Mouse (Mus musculus): ENCODE data around the gene Gm49601. TPM values are rescaled to one million over a fixed set of nuclear protein-coding genes. Genes with fewer than 3 reads are reported as not detected.
A peak's percentile ranks its signal among the peaks of the same experiment; 100 is the strongest.

Gene Gm49601
- polyA plus RNA-seq, 1 experiment from 2014 or later: 1.1 TPM

- Histone ChIP-seq H3K4me3 (ENCODE audit: low read depth, low read length) (peak overlapping the region; percentile 46), H3K4me2 (ENCODE audit: low read depth, low read length) (peak overlapping the region; percentile 70), H3K27me3 (ENCODE audit: control insufficient read depth, insufficient read depth, low read length) (peaks cover 94% of the 10 kb centered on the region), H3K36me3 (replicated peaks; ENCODE audit: control insufficient read depth, insufficient read depth, low read depth, low read length) (no peaks in the 10 kb centered on the region), H3K27ac (replicated peaks; ENCODE audit: low read depth, low read length) (peak overlapping the region; percentile 28; the same call in 1 of the 2 replicates), H3K9me3 (replicated peaks; ENCODE audit: control insufficient read depth, low read length) (no peaks in the 10 kb centered on the region), H3K9ac (replicated peaks; ENCODE audit: low read length) (peak overlapping the region; percentile 70), H3K4me1 (ENCODE audit: control insufficient read depth, insufficient read depth, low read length) (peaks cover 26% of the 10 kb centered on the region)
- ATAC-seq (replicated peaks; ENCODE audit: insufficient number of reproducible peaks, low FRiP score, low TSS enrichment, low read depth) (no peak), DNase-seq (ENCODE audit: low spot score) (peak; percentile 33)
- under 1% methylated on average over 36 of the region's 62 CpGs for WGBS
Observed at GRCm38 (mm10) chr16:18586906-18587546, 39.2 kb downstream of the Gm49601 start.

- peak overlapping the region; percentile 28; the same call in 1 of the 2 replicates for H3K27ac ChIP-seq (replicated peaks; ENCODE audit: low read depth, low read length)
- no peaks in the 10 kb centered on the region for H3K36me3 ChIP-seq (replicated peaks; ENCODE audit: control insufficient read depth, insufficient read depth, low read depth, low read length)
- WGBS: 1% methylated on average over 70 of the region's 83 CpGs
- peak; percentile 22 for DNase-seq (ENCODE audit: low spot score)
- no peak for ATAC-seq (replicated peaks; ENCODE audit: insufficient number of reproducible peaks, low FRiP score, low TSS enrichment, low read depth)
- peaks cover 94% of the 10 kb centered on the region for H3K27me3 ChIP-seq (ENCODE audit: control insufficient read depth, insufficient read depth, low read length)
- H3K4me3 ChIP-seq (ENCODE audit: low read depth, low read length): peak overlapping the region; percentile 46
- H3K9ac ChIP-seq (replicated peaks; ENCODE audit: low read length): peak overlapping the region; percentile 70
- peaks cover 30% of the 10 kb centered on the region for H3K4me1 ChIP-seq (ENCODE audit: control insufficient read depth, insufficient read depth, low read length)
- peak overlapping the region; percentile 70 for H3K4me2 ChIP-seq (ENCODE audit: low read depth, low read length)
- no peaks in the 10 kb centered on the region for H3K9me3 ChIP-seq (replicated peaks; ENCODE audit: control insufficient read depth, low read length)
Observed at GRCm38 (mm10) chr16:18586076-18586905, 39.9 kb downstream of the Gm49601 start.

GRCm38 (mm10) chr16:18585676-18586075, 40.6 kb downstream of the Gm49601 start:
- H3K36me3 ChIP-seq (replicated peaks; ENCODE audit: control insufficient read depth, insufficient read depth, low read depth, low read length): no peaks in the 10 kb centered on the region
- 3% methylated on average over 10 of the region's 10 CpGs for WGBS
- no peak overlapping the region for H3K27ac ChIP-seq (replicated peaks; ENCODE audit: low read depth, low read length)
- peak overlapping the region; percentile 70 for H3K9ac ChIP-seq (replicated peaks; ENCODE audit: low read length)
- peak overlapping the region; percentile 34 for H3K4me2 ChIP-seq (ENCODE audit: low read depth, low read length)
- H3K4me3 ChIP-seq (ENCODE audit: low read depth, low read length): peak overlapping the region; percentile 46
- H3K27me3 ChIP-seq (ENCODE audit: control insufficient read depth, insufficient read depth, low read length): peaks cover 94% of the 10 kb centered on the region
- peaks cover 28% of the 10 kb centered on the region for H3K4me1 ChIP-seq (ENCODE audit: control insufficient read depth, insufficient read depth, low read length)
- DNase-seq (ENCODE audit: low spot score) (peak; percentile 28), ATAC-seq (replicated peaks; ENCODE audit: insufficient number of reproducible peaks, low FRiP score, low TSS enrichment, low read depth) (no peak)
- no peaks in the 10 kb centered on the region for H3K9me3 ChIP-seq (replicated peaks; ENCODE audit: control insufficient read depth, low read length)

- WGBS: 12% methylated on average over 10 of the region's 10 CpGs
- DNase-seq (ENCODE audit: low spot score): no peak
- H3K27me3 ChIP-seq (ENCODE audit: control insufficient read depth, insufficient read depth, low read length): peaks cover 94% of the 10 kb centered on the region
Observed at GRCm38 (mm10) chr16:18584901-18585510, 41.2 kb downstream of the Gm49601 start.

GRCm38 (mm10) chr16:18583673-18584357, 42.4 kb downstream of the Gm49601 start:
- Histone ChIP-seq H3K4me1 (ENCODE audit: control insufficient read depth, insufficient read depth, low read length) (peaks cover 24% of the 10 kb centered on the region), H3K36me3 (replicated peaks; ENCODE audit: control insufficient read depth, insufficient read depth, low read depth, low read length) (no peaks in the 10 kb centered on the region), H3K9ac (replicated peaks; ENCODE audit: low read length) (no peak overlapping the region), H3K4me3 (ENCODE audit: low read depth, low read length) (no peak overlapping the region), H3K27ac (replicated peaks; ENCODE audit: low read depth, low read length) (no peak overlapping the region), H3K9me3 (replicated peaks; ENCODE audit: control insufficient read depth, low read length) (no peaks in the 10 kb centered on the region), H3K4me2 (ENCODE audit: low read depth, low read length) (no peak overlapping the region), H3K27me3 (ENCODE audit: control insufficient read depth, insufficient read depth, low read length) (peaks cover 89% of the 10 kb centered on the region)
- no peak for ATAC-seq (replicated peaks; ENCODE audit: insufficient number of reproducible peaks, low FRiP score, low TSS enrichment, low read depth)
- 19% methylated on average over 10 of the region's 10 CpGs for WGBS
- no peak for DNase-seq (ENCODE audit: low spot score)

More at GRCm38 (mm10) chr16:18584901-18585510, 41.2 kb downstream of the Gm49601 start:
- Histone ChIP-seq H3K4me1 (ENCODE audit: control insufficient read depth, insufficient read depth, low read length) (peaks cover 24% of the 10 kb centered on the region), H3K4me3 (ENCODE audit: low read depth, low read length) (peak overlapping the region; percentile 46), H3K4me2 (ENCODE audit: low read depth, low read length) (peak overlapping the region; percentile 34), H3K27ac (replicated peaks; ENCODE audit: low read depth, low read length) (no peak overlapping the region), H3K9ac (replicated peaks; ENCODE audit: low read length) (peak overlapping the region; percentile 70), H3K36me3 (replicated peaks; ENCODE audit: control insufficient read depth, insufficient read depth, low read depth, low read length) (no peaks in the 10 kb centered on the region), H3K9me3 (replicated peaks; ENCODE audit: control insufficient read depth, low read length) (no peaks in the 10 kb centered on the region)
- no peak for ATAC-seq (replicated peaks; ENCODE audit: insufficient number of reproducible peaks, low FRiP score, low TSS enrichment, low read depth)

- H3K9me3 ChIP-seq (replicated peaks; ENCODE audit: control insufficient read depth, low read length): no peaks in the 10 kb centered on the region
- 12% methylated on average over 10 of the region's 10 CpGs for WGBS
Observed at GRCm38 (mm10) chr16:18583169-18583568, 43.1 kb downstream of the Gm49601 start.

GRCm38 (mm10) chr16:18582426-18583148, 43.6 kb downstream of the Gm49601 start:
- no peaks in the 10 kb centered on the region for H3K36me3 ChIP-seq (replicated peaks; ENCODE audit: control insufficient read depth, insufficient read depth, low read depth, low read length)
- DNase-seq (ENCODE audit: low spot score) (peak; percentile 38), ATAC-seq (replicated peaks; ENCODE audit: insufficient number of reproducible peaks, low FRiP score, low TSS enrichment, low read depth) (no peak)
- peaks cover 17% of the 10 kb centered on the region for H3K4me1 ChIP-seq (ENCODE audit: control insufficient read depth, insufficient read depth, low read length)
- peak overlapping the region; percentile 56 for H3K4me2 ChIP-seq (ENCODE audit: low read depth, low read length)
- no peaks in the 10 kb centered on the region for H3K9me3 ChIP-seq (replicated peaks; ENCODE audit: control insufficient read depth, low read length)
- H3K4me3 ChIP-seq (ENCODE audit: low read depth, low read length): peak overlapping the region; percentile 30
- H3K27me3 ChIP-seq (ENCODE audit: control insufficient read depth, insufficient read depth, low read length): peaks cover 82% of the 10 kb centered on the region
- H3K27ac ChIP-seq (replicated peaks; ENCODE audit: low read depth, low read length): no peak overlapping the region
- under 1% methylated on average over 61 of the region's 67 CpGs for WGBS
- peak overlapping the region; percentile 52 for H3K9ac ChIP-seq (replicated peaks; ENCODE audit: low read length)

More at GRCm38 (mm10) chr16:18583169-18583568, 43.1 kb downstream of the Gm49601 start:
- Histone ChIP-seq H3K4me2 (ENCODE audit: low read depth, low read length) (no peak overlapping the region; the same call in 1 of the 2 replicates), H3K9ac (replicated peaks; ENCODE audit: low read length) (no peak overlapping the region), H3K4me3 (ENCODE audit: low read depth, low read length) (no peak overlapping the region), H3K27ac (replicated peaks; ENCODE audit: low read depth, low read length) (no peak overlapping the region), H3K27me3 (ENCODE audit: control insufficient read depth, insufficient read depth, low read length) (peaks cover 87% of the 10 kb centered on the region), H3K4me1 (ENCODE audit: control insufficient read depth, insufficient read depth, low read length) (peaks cover 18% of the 10 kb centered on the region), H3K36me3 (replicated peaks; ENCODE audit: control insufficient read depth, insufficient read depth, low read depth, low read length) (no peaks in the 10 kb centered on the region)
- no peak for ATAC-seq (replicated peaks; ENCODE audit: insufficient number of reproducible peaks, low FRiP score, low TSS enrichment, low read depth)
- DNase-seq (ENCODE audit: low spot score): no peak

Data from embryonic facial prominence, embryonic 11.5 days (tissue).